Mouse (Mus musculus) brown adipose tissue, adult 24 weeks (tissue): ENCODE results near the gene Ercc1. TPM values are rescaled to one million over a fixed set of nuclear protein-coding genes. Genes with fewer than 3 reads are reported as not detected.

Source experiments
- H3K27ac ChIP-seq: fragments of 200-500 bp; replicated peaks from 2 replicates; pipeline ENCODE4 v1.5.1; 2012; ENCODE audit warnings: low read depth, mild to moderate bottlenecking, low read length
- H3K4me1 ChIP-seq: fragments of 200-500 bp; 2 replicates; pipeline ENCODE4 v1.6.1; 2012; ENCODE audit warnings: low read length, mixed read lengths; ENCODE audit not compliant: control insufficient read depth, insufficient read depth, insufficient read length
- H3K4me3 ChIP-seq: fragments of 200-500 bp; 2 replicates; pipeline ENCODE4 v1.5.1; 2012; ENCODE audit warnings: low read depth, mild to moderate bottlenecking, low read length, moderate library complexity; ENCODE audit not compliant: insufficient read depth
- polyA plus RNA-seq: library from polyadenylated mRNA; stranded (reverse); fragments of >200 nt; gene quantifications from 2 replicates; pipeline ENCODE4 v1.2.4, GENCODE M21; 2012; ENCODE audit not compliant: missing spikeins, insufficient read depth, insufficient read length

The Ercc1 gene
- polyA plus RNA-seq, 1 experiment, result 38.4 TPM

GRCm38 (mm10) chr7:19319906-19320305 lies 24.7 kb upstream of the Ercc1 start:
- H3K27ac ChIP-seq, result peak overlapping the region; percentile 17; the same call in 1 of the 2 replicates
- peaks cover 9% of the 10 kb centered on the region; the same call in 1 of the 2 replicates for H3K4me1 ChIP-seq
- peak overlapping the region; percentile 55 for H3K4me3 ChIP-seq

GRCm38 (mm10) chr7:19320637-19321036 lies 23.9 kb upstream of the Ercc1 start:
- H3K4me3 ChIP-seq, result no peak overlapping the region
- peaks cover 9% of the 10 kb centered on the region; the same call in 1 of the 2 replicates for H3K4me1 ChIP-seq
- no peak overlapping the region for H3K27ac ChIP-seq

GRCm38 (mm10) chr7:19321464-19321863 lies 23.1 kb upstream of the Ercc1 start:
- Histone ChIP-seq H3K27ac (no peak overlapping the region), H3K4me1 (0 out of 2 replicates have a peak, but pooled peaks cover 6% of the 10 kb centered on the region), H3K4me3 (no peak overlapping the region)

- Histone ChIP-seq H3K27ac (no peak overlapping the region), H3K4me3 (no peak overlapping the region), H3K4me1 (0 out of 2 replicates have a peak, but pooled peaks cover 3% of the 10 kb centered on the region)
Observed at GRCm38 (mm10) chr7:19322489-19322888, 22.1 kb upstream of the Ercc1 start.

- Histone ChIP-seq H3K4me3 (no peak overlapping the region), H3K27ac (no peak overlapping the region), H3K4me1 (0 out of 2 replicates have a peak, but pooled peaks cover 3% of the 10 kb centered on the region)
Observed at GRCm38 (mm10) chr7:19324221-19324620, 20.4 kb upstream of the Ercc1 start.

GRCm38 (mm10) chr7:19325262-19326199 lies 19.0 kb upstream of the Ercc1 start:
- 0 out of 2 replicates have a peak, but pooled peaks cover 1% of the 10 kb centered on the region for H3K4me1 ChIP-seq
- peak overlapping the region; percentile 26 for H3K27ac ChIP-seq
- no peak overlapping the region for H3K4me3 ChIP-seq

GRCm38 (mm10) chr7:19326359-19326758 lies 18.2 kb upstream of the Ercc1 start:
- Histone ChIP-seq H3K27ac (peak overlapping the region; percentile 97), H3K4me3 (peak overlapping the region; percentile 60), H3K4me1 (no peaks in the 10 kb centered on the region)

- Histone ChIP-seq H3K4me1 (no peaks in the 10 kb centered on the region), H3K4me3 (peak overlapping the region; percentile 60), H3K27ac (peak overlapping the region; percentile 97)
Observed at GRCm38 (mm10) chr7:19327128-19327527, 17.4 kb upstream of the Ercc1 start.

- Histone ChIP-seq H3K4me1 (no peaks in the 10 kb centered on the region), H3K4me3 (no peak overlapping the region), H3K27ac (peak overlapping the region; percentile 68)
Observed at GRCm38 (mm10) chr7:19327782-19328181, 16.8 kb upstream of the Ercc1 start.

GRCm38 (mm10) chr7:19328425-19328824 lies 16.2 kb upstream of the Ercc1 start:
- no peaks in the 10 kb centered on the region for H3K4me1 ChIP-seq
- no peak overlapping the region for H3K4me3 ChIP-seq
- no peak overlapping the region for H3K27ac ChIP-seq

GRCm38 (mm10) chr7:19331910-19332309 lies 12.7 kb upstream of the Ercc1 start:
- no peak overlapping the region for H3K4me3 ChIP-seq
- H3K4me1 ChIP-seq, result peaks cover 2% of the 10 kb centered on the region; the same call in 1 of the 2 replicates
- no peak overlapping the region for H3K27ac ChIP-seq

- Histone ChIP-seq H3K4me3 (peak overlapping the region; percentile 91), H3K27ac (peak overlapping the region; percentile 75), H3K4me1 (peaks cover 2% of the 10 kb centered on the region; the same call in 1 of the 2 replicates)
Observed at GRCm38 (mm10) chr7:19332709-19333352, 11.7 kb upstream of the Ercc1 start.

GRCm38 (mm10) chr7:19335583-19335982 lies 9.0 kb upstream of the Ercc1 start:
- H3K27ac ChIP-seq, result no peak overlapping the region
- H3K4me1 ChIP-seq, result peaks cover 2% of the 10 kb centered on the region; the same call in 1 of the 2 replicates
- H3K4me3 ChIP-seq, result no peak overlapping the region

- H3K27ac ChIP-seq, result no peak overlapping the region
- H3K4me3 ChIP-seq, result no peak overlapping the region
- H3K4me1 ChIP-seq, result peaks cover 2% of the 10 kb centered on the region; the same call in 1 of the 2 replicates
Observed at GRCm38 (mm10) chr7:19337122-19337521, 7.5 kb upstream of the Ercc1 start.

GRCm38 (mm10) chr7:19338060-19338459 lies 6.5 kb upstream of the Ercc1 start:
- peaks cover 2% of the 10 kb centered on the region; the same call in 1 of the 2 replicates for H3K4me1 ChIP-seq
- no peak overlapping the region for H3K4me3 ChIP-seq
- peak overlapping the region; percentile 25 for H3K27ac ChIP-seq
